Mouse (Mus musculus) left cerebral cortex, postnatal 4 days (tissue): Measurements from ENCODE around the gene Zmym6. TPM values are rescaled to one million over a fixed set of nuclear protein-coding genes. Genes with fewer than 3 reads are reported as not detected.
A peak's percentile ranks its signal among the peaks of the same experiment; 100 is the strongest.

Experiments used
- DNase-seq: peaks from one replicate; pipeline ENCODE4 v3.0.0-alpha.2; 2022
- intact Hi-C: fragments of 180-260 bp; cut with DNase I; formaldehyde crosslinking; loops from one replicate; pipeline ENCODE4 v1.15.1; 2025
- total RNA-seq, 2 experiments: library from RNA; stranded (reverse); gene quantifications; 2 replicates each; pipeline ENCODE4 v1.2.3; 2021

Zmym6 gene
- total RNA-seq, 2 experiments from 2014 or later = 40.1 to 40.3 TPM

GRCm38 (mm10) chr4:127173461-127173860, 96.3 kb downstream of the Zmym6 start:
- peak; percentile 53 for DNase-seq
- intact Hi-C loops = loop anchor here (5.0 kb wide), 1 partner anchor 64 kb away; no protein-coding TSS in a partner anchor

Other genes starting within 250 kb of the Zmym6 start
- gene Zmym4, start 109.2 kb upstream of the Zmym6 start, total RNA-seq = 10 to 100 TPM; 77.9 to 84.1 TPM
- 100 to 1,000 TPM; 459 to 501 TPM for gene Sfpq, start 56.1 kb upstream of the Zmym6 start, total RNA-seq
- 10 to 100 TPM; 15.6 to 17.5 TPM for gene Zmym1, start 16.2 kb upstream of the Zmym6 start, total RNA-seq
- 1 to 10 TPM; 4.4 to 4.9 TPM for gene Tmem35b, start 46.3 kb downstream of the Zmym6 start, total RNA-seq
- gene Dlgap3, start 91.8 kb downstream of the Zmym6 start, total RNA-seq = 100 to 1,000 TPM; 111 to 125 TPM
- gene Smim12, start 166.4 kb downstream of the Zmym6 start, total RNA-seq = 10 to 100 TPM; 27.1 to 29.3 TPM
- 10 to 100 TPM; 11.3 to 12.9 TPM for gene Gja4, start 236.7 kb downstream of the Zmym6 start, total RNA-seq